Mouse (Mus musculus): Measurements from ENCODE around the gene Fam196b. TPM values are rescaled to one million over a fixed set of nuclear protein-coding genes. Genes with fewer than 3 reads are reported as not detected.

The Fam196b gene
- polyA plus RNA-seq, 1 experiment from 2014 or later, result 0.54 TPM

- Histone ChIP-seq H3K4me1 (peaks cover 10% of the 10 kb centered on the region), H3K9me3 (replicated peaks) (no peaks in the 10 kb centered on the region), H3K27me3 (ENCODE audit: low read depth, poor library complexity, severe bottlenecking) (no peaks in the 10 kb centered on the region), H3K27ac (no peak overlapping the region), H3K4me3 (no peak overlapping the region), H3K36me3 (no peaks in the 10 kb centered on the region)
- no peak for DNase-seq (ENCODE audit: low spot score)
- WGBS, result 68% methylated on average over 4 of the region's 4 CpGs
Measured at GRCm38 (mm10) chr11:34343742-34344307, 29.2 kb downstream of the Fam196b start.

DNA sequence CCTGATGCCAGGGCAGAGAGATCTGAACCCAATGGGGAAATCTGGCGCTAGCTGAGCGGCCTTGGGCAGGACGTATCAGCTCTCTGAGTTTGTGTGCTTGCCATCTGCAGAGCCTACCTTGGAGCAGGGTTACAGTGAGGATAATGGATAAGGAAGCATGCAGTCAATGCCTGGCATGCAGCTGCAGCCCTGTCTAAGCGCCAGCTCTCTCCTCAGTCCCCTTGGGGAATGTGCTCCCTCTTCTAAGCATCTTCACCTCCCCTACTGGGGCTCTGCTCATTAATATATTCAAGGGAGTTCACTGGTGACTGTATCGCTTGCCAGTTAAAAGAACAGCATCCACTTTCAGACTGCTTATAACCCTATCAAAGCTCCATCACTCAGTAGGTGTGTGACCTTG is 29.7 kb downstream of the Fam196b start:
- H3K27ac ChIP-seq, result no peak overlapping the region
- 74% methylated on average over 5 of the region's 5 CpGs for WGBS

GRCm38 (mm10) chr11:34348287-34348918 is 33.8 kb downstream of the Fam196b start:
- H3K4me1 ChIP-seq, result peaks cover 9% of the 10 kb centered on the region; the same call in 1 of the 2 replicates
- 88% methylated on average over 4 of the region's 4 CpGs for WGBS
- no peak overlapping the region for H3K27ac ChIP-seq
- H3K36me3 ChIP-seq, result no peaks in the 10 kb centered on the region
- no peaks in the 10 kb centered on the region for H3K9me3 ChIP-seq (replicated peaks)
- DNase-seq (ENCODE audit: low spot score), result no peak
- no peak overlapping the region for H3K4me3 ChIP-seq
- H3K27me3 ChIP-seq (ENCODE audit: low read depth, poor library complexity, severe bottlenecking), result no peaks in the 10 kb centered on the region

More for the DNA sequence above, 29.7 kb downstream of the Fam196b start:
- no peak for DNase-seq (ENCODE audit: low spot score)
- H3K4me3 ChIP-seq, result no peak overlapping the region
- no peaks in the 10 kb centered on the region for H3K36me3 ChIP-seq
- H3K27me3 ChIP-seq (ENCODE audit: low read depth, poor library complexity, severe bottlenecking), result no peaks in the 10 kb centered on the region
- H3K9me3 ChIP-seq (replicated peaks), result no peaks in the 10 kb centered on the region
- peaks cover 10% of the 10 kb centered on the region for H3K4me1 ChIP-seq

GRCm38 (mm10) chr11:34349453-34350056 is 34.9 kb downstream of the Fam196b start:
- WGBS, result 80% methylated on average over 10 of the region's 10 CpGs
- Histone ChIP-seq H3K4me1 (0 out of 2 replicates have a peak, but pooled peaks cover 5% of the 10 kb centered on the region), H3K27me3 (ENCODE audit: low read depth, poor library complexity, severe bottlenecking) (no peaks in the 10 kb centered on the region), H3K36me3 (no peaks in the 10 kb centered on the region), H3K4me3 (no peak overlapping the region), H3K27ac (no peak overlapping the region), H3K9me3 (replicated peaks) (no peaks in the 10 kb centered on the region)
- DNase-seq (ENCODE audit: low spot score), result no peak

- no peak for DNase-seq (ENCODE audit: low spot score)
Measured at GRCm38 (mm10) chr11:34355406-34355805, 40.8 kb downstream of the Fam196b start.

GRCm38 (mm10) chr11:34356109-34356508 is 41.5 kb downstream of the Fam196b start:
- Histone ChIP-seq H3K9me3 (replicated peaks) (no peaks in the 10 kb centered on the region), H3K4me1 (peaks cover 14% of the 10 kb centered on the region; the same call in 1 of the 2 replicates), H3K36me3 (no peaks in the 10 kb centered on the region), H3K27me3 (ENCODE audit: low read depth, poor library complexity, severe bottlenecking) (no peaks in the 10 kb centered on the region), H3K27ac (no peak overlapping the region), H3K4me3 (no peak overlapping the region)
- 54% methylated on average over 2 of the region's 2 CpGs for WGBS
- no peak for DNase-seq (ENCODE audit: low spot score)

More at GRCm38 (mm10) chr11:34355406-34355805, 40.8 kb downstream of the Fam196b start:
- H3K36me3 ChIP-seq, result no peaks in the 10 kb centered on the region
- no peaks in the 10 kb centered on the region for H3K9me3 ChIP-seq (replicated peaks)
- H3K4me3 ChIP-seq, result no peak overlapping the region
- peaks cover 14% of the 10 kb centered on the region; the same call in 1 of the 2 replicates for H3K4me1 ChIP-seq
- H3K27ac ChIP-seq, result no peak overlapping the region
- 70% methylated on average over 12 of the region's 12 CpGs for WGBS
- no peaks in the 10 kb centered on the region for H3K27me3 ChIP-seq (ENCODE audit: low read depth, poor library complexity, severe bottlenecking)

- no peak overlapping the region for H3K4me3 ChIP-seq
- 87% methylated on average over 4 of the region's 4 CpGs for WGBS
- no peak for DNase-seq (ENCODE audit: low spot score)
- H3K9me3 ChIP-seq (replicated peaks), result no peaks in the 10 kb centered on the region
- H3K36me3 ChIP-seq, result no peaks in the 10 kb centered on the region
- no peaks in the 10 kb centered on the region for H3K27me3 ChIP-seq (ENCODE audit: low read depth, poor library complexity, severe bottlenecking)
- no peak overlapping the region for H3K27ac ChIP-seq
- H3K4me1 ChIP-seq, result peaks cover 8% of the 10 kb centered on the region; the same call in 1 of the 2 replicates
Measured at GRCm38 (mm10) chr11:34372224-34372623, 57.6 kb downstream of the Fam196b start.

DNA sequence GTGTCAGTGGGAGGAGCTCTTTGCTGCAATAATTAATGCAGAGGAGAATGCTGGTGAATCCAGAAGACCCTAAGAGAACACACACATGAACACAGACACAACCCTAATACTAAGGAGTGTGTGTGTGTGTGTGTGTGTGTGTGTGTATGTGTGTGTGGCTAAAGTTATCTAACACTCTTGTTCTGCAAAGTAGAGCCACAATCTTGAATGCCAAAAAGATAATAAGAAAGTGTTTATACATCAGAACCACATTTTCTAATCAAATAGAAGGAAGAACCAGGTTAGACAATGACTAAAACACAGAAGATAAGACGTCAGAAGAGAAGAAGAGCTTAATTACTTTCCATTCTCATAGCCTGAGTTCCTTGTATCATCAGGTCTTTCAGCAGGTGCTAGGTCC is 60.9 kb downstream of the Fam196b start:
- no peaks in the 10 kb centered on the region for H3K9me3 ChIP-seq (replicated peaks)
- DNase-seq (ENCODE audit: low spot score), result no peak
- no peak overlapping the region for H3K4me3 ChIP-seq
- no peaks in the 10 kb centered on the region for H3K36me3 ChIP-seq
- no peaks in the 10 kb centered on the region for H3K27me3 ChIP-seq (ENCODE audit: low read depth, poor library complexity, severe bottlenecking)
- H3K4me1 ChIP-seq, result peaks cover 39% of the 10 kb centered on the region
- WGBS, result 62% methylated on average over 1 of the region's 1 CpGs
- H3K27ac ChIP-seq, result no peak overlapping the region

- 81% methylated on average over 6 of the region's 6 CpGs for WGBS
- H3K27ac ChIP-seq, result no peak overlapping the region
- H3K27me3 ChIP-seq (ENCODE audit: low read depth, poor library complexity, severe bottlenecking), result no peaks in the 10 kb centered on the region
- no peak for DNase-seq (ENCODE audit: low spot score)
- peaks cover 40% of the 10 kb centered on the region for H3K4me1 ChIP-seq
- no peaks in the 10 kb centered on the region for H3K9me3 ChIP-seq (replicated peaks)
- H3K36me3 ChIP-seq, result no peaks in the 10 kb centered on the region
- H3K4me3 ChIP-seq, result no peak overlapping the region
Measured at GRCm38 (mm10) chr11:34377649-34378048, 63.0 kb downstream of the Fam196b start.

DNA sequence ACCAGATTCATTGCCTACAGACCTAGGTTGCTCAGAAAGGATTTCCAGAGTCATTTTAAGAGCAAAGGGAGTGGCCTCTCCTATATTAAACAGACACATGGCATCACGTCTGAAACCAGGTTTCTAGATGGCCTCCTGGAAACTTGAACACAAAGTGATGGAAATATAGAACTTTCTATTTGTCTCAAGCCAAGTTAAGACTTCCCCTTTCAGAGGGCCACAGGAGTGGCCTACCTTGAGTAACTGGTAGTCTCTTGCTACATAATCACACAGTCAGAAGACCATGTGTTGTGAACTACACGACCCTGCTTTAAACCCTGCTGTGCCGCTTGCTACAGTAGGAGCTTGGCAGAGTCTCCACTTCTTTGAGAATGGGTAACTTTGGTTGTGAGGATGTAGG is 68.9 kb downstream of the Fam196b start:
- Histone ChIP-seq H3K36me3 (no peaks in the 10 kb centered on the region), H3K27me3 (ENCODE audit: low read depth, poor library complexity, severe bottlenecking) (no peaks in the 10 kb centered on the region), H3K27ac (no peak overlapping the region), H3K4me1 (peaks cover 20% of the 10 kb centered on the region), H3K9me3 (replicated peaks) (no peaks in the 10 kb centered on the region), H3K4me3 (no peak overlapping the region)
- DNase-seq (ENCODE audit: low spot score), result no peak
- 89% methylated on average over 3 of the region's 3 CpGs for WGBS

- no peak for DNase-seq (ENCODE audit: low spot score)
- Histone ChIP-seq H3K27me3 (ENCODE audit: low read depth, poor library complexity, severe bottlenecking) (no peaks in the 10 kb centered on the region), H3K9me3 (replicated peaks) (no peaks in the 10 kb centered on the region), H3K4me3 (no peak overlapping the region), H3K27ac (no peak overlapping the region), H3K36me3 (no peaks in the 10 kb centered on the region), H3K4me1 (peaks cover 14% of the 10 kb centered on the region)
- 75% methylated on average over 4 of the region's 4 CpGs for WGBS
Measured at GRCm38 (mm10) chr11:34384178-34384577, 69.6 kb downstream of the Fam196b start.

GRCm38 (mm10) chr11:34385001-34385688 is 70.5 kb downstream of the Fam196b start:
- no peak overlapping the region for H3K4me3 ChIP-seq
- no peak overlapping the region for H3K27ac ChIP-seq
- no peaks in the 10 kb centered on the region for H3K9me3 ChIP-seq (replicated peaks)
- peaks cover 6% of the 10 kb centered on the region; the same call in 1 of the 2 replicates for H3K4me1 ChIP-seq
- WGBS, result 80% methylated on average over 1 of the region's 1 CpGs
- DNase-seq (ENCODE audit: low spot score), result no peak
- no peaks in the 10 kb centered on the region for H3K36me3 ChIP-seq
- no peaks in the 10 kb centered on the region for H3K27me3 ChIP-seq (ENCODE audit: low read depth, poor library complexity, severe bottlenecking)

All from limb, embryonic 10.5 days (tissue).